Mouse (Mus musculus): ENCODE measurements around the gene Prpf31.
A peak's percentile ranks its signal among the peaks of the same experiment; 100 is the strongest.
"Not testable (repeated sequence)": the region's sequence is repeated elsewhere in the genome, so short reads cannot be mapped to it uniquely, and the experiment has no call there.

The Prpf31 gene

GRCm38 (mm10) chr7:3629543-3630477 is at the start of gene Prpf31, which contains the start of gene Tfpt:
Gene Prpf31 (plus strand): TSS chr7:3629985.
Gene Tfpt (minus strand): TSS chr7:3629929.
- peak; percentile 81 for DNase-seq

DNA sequence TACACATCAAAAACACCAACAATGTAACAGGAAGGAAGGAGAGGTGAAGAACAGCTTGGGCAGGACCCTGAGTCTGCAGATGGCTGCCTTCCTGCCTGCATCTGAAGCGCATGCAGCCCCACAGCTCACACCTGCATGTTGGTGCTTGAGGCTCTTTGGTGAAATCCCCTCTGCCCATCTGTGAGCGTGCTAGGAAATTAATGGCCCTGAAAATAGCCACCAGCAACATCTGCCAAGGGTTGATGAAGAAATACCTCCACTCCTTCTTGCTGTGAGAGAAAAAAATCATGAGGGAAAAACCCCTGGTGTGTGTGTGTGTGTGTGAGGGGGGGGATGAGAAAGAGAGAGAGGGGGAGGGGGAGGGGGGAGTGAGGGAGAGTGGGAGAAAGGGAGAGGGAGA is 49.8 kb upstream of the Prpf31 start:
- no peak for DNase-seq

- no peak for DNase-seq
Measured at GRCm38 (mm10) chr7:3585763-3586162, 44.0 kb upstream of the Prpf31 start.

GRCm38 (mm10) chr7:3586255-3586654 is 43.5 kb upstream of the Prpf31 start:
- no peak for DNase-seq

DNA sequence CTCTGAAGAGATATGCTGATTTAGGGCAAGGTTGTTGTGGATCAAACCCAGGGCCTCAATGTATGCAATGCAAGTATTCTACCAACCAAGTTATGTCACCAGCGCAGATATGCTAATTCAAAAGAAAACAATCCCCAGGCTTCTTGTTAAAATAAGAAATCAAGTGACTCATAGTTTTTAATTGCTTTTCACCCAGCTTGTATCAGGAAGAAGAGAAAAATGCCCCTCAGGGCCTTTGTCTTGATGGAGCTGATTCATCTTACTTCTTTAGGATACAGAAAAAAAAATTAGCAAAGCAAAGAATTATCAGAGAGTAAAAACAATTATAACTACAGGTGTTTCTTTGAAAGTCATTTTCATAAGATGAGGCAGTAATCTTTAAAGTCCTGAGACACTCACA is 42.5 kb upstream of the Prpf31 start:
- DNase-seq: no peak

DNA sequence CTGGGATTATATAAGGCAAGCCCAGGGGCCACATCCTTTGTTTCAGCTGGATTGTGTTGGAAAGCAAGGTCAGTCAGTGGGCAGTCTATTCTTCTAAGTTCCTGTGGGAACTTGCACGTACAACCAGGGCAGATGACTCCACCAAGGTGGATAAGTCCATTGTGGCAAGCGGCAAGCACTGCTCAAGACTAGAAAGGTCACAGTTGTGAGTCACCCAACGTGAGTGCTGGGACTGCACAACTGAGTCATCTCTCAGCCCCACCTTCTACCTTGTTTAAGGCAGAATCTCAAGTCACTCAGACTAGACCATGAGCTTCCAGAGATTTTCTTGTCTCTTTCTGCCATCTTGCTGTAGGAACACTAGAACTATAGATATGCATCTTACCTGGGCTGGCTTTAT is 39.2 kb upstream of the Prpf31 start:
- DNase-seq: no peak

DNA sequence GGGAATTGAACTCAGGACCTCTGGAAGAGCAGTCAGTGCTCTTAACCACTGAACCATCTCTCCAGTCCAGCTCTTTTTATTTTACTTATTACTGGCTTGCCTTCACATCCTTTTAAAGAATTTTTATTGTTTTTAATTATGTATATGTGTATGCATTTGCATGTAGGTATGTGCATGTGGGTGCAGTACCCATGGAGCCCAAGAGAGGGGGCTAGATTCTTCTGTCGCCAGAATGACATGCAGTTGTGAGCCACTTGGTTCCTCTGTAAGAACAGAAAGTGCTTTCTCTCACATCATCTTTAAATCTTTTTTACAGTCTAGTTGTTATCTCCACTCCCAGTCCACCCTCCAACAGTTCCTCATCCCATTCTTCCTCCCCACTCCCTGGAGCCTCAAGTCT is 38.3 kb upstream of the Prpf31 start:
- no peak for DNase-seq

GRCm38 (mm10) chr7:3593855-3594254 is 35.9 kb upstream of the Prpf31 start:
- DNase-seq: no peak

DNA sequence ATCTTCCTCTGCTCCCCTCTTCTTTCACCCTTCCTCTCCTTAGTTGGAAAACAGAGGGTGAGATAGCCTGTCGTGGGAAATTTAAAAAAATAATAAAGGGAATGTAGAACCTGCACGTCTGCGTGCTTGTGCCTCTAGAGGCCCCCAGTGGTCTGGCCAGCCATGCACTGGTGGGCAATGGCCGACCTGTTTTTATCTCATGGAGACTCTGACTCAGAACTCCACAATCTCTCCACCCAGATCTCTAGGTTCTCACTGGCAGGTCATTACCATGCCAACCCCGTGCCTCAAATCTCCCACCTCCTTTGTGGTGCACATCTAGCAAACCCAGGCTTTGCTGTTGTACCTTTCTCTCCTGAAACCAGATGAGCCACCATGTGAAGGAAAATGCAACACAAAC is 35.1 kb upstream of the Prpf31 start:
- DNase-seq: no peak

- no peak for DNase-seq
Measured at GRCm38 (mm10) chr7:3595146-3595545, 34.6 kb upstream of the Prpf31 start.

DNA sequence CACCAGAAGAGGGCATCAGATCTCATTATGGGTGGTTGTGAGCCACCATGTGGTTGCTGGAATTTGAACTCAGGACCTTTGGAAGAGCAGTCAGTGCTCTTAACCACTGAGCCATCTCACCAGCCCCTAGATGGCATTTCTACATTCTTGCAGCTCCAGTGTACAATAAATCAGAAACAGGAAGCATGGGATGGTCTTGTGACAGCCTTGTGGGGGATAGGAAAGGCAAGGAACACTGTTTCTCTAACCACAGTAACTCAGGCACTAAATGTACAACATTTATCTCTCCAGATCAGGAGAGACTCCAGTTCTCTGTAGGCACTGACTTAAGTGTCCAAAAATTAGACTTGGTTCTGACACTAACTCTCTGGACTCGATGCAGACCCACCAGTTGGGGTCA is 32.0 kb upstream of the Prpf31 start:
- not testable (repeated sequence) for DNase-seq

- DNase-seq: peak; percentile 63
Measured at GRCm38 (mm10) chr7:3601119-3601518, 28.7 kb upstream of the Prpf31 start.

DNA sequence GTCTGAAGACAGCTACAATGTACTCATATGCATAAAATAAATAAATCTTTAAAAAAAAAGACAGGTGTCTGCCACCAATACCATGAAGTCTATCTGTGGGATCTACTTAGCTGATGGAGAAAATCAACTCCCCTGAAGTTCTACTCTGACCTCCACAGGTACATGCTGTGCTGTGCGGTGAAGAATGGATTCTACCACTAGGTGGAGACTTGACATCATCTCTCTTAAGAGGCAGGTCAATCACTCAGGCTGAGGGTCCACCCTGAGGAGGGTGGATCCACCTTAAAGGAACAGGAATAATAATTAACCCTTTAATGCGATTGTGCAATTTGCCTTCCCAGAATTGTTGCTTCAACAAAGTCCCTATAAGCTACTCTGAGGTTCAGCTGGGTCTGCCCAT is 23.0 kb upstream of the Prpf31 start:
- DNase-seq: no peak

GRCm38 (mm10) chr7:3607391-3607790 is 22.4 kb upstream of the Prpf31 start:
- DNase-seq: no peak

- no peak for DNase-seq
Measured at GRCm38 (mm10) chr7:3608668-3609067, 21.1 kb upstream of the Prpf31 start.

- no peak for DNase-seq
Measured at GRCm38 (mm10) chr7:3609082-3609481, 20.7 kb upstream of the Prpf31 start.

DNA sequence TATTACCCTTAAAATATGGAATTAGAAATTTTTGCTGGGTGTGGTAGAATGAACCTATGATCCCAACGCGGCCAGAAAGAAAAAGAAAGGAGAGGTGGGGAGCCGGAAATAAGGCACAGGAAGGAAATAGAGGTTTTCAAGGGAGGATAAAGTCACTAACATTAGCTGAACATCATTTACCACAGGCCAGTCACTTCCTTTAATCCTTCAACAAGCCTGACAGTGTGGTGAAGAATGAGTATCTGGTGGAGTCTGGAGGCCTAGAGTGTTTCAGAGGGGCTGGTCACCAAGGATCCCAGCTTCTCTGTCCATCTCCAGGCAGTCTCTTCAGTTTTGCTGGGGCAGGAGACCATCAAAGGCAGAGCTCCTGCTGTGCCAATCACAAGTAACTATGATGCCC is 19.3 kb upstream of the Prpf31 start:
- DNase-seq: no peak

GRCm38 (mm10) chr7:3611006-3611405 is 18.8 kb upstream of the Prpf31 start:
- no peak for DNase-seq

- no peak for DNase-seq
Measured at GRCm38 (mm10) chr7:3614021-3614420, 15.8 kb upstream of the Prpf31 start.

GRCm38 (mm10) chr7:3616057-3616388 is 13.8 kb upstream of the Prpf31 start, which contains the start of gene Oscar:
Gene Oscar (minus strand): TSS chr7:3616157.
- no peak for DNase-seq

DNA sequence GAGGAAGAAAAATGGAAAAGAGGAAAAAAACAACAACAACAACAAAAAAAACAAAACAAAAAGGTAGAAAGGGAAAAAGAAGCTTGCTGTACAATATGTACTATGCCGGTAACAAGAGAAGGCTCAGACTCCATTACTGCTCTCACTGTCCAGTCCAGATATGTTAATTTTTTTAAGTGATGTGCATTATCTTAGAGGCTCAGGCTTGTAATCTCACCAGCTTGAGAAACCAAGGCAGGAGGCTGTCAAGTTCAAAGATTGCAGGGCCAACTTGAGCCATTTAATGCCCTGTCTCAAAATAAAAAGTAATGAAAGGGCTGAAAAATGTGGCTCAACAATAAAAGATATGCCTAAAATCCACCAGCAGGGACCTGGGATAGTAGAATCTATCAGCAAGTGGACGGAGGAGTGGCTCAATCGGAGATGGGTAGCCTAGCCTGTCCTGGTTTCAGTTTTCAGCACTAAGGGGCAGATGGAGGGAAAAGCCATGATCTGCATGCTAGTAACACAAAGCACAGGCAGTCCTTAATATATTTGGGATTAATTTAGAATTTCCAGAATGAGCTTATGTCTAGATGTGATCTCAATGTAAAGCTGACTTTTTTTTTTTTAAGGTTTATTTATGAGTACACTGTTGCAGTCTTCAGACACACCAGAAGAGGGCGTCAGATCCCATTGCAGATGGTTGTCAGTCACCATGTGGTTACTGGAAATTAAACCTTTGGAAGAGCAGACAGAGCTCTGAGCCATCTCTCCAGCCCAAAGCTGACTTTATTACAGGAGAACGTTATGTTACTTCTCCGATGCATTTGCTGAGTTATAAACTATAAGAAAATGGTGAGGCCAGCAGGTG is 13.2 kb upstream of the Prpf31 start:
- peak; percentile 54 for DNase-seq

- peak; percentile 85 for DNase-seq
Measured at GRCm38 (mm10) chr7:3617242-3617995, 12.4 kb upstream of the Prpf31 start, which contains the start of gene Ndufa3. Gene Ndufa3 (plus strand): TSS chr7:3617373.

GRCm38 (mm10) chr7:3629030-3629429 is 755 bp upstream of the Prpf31 start:
- DNase-seq: no peak
